Mouse (Mus musculus) kidney, postnatal 0 days (tissue): Measurements from ENCODE around the gene Mycbp2. TPM values are rescaled to one million over a fixed set of nuclear protein-coding genes. Genes with fewer than 3 reads are reported as not detected.

Experiments used
- ATAC-seq: fragments of 200-750 bp; cut with Nextera tagmentation; replicated peaks from 2 replicates; pipeline ENCODE4 v1.8.0; 2017; ENCODE audit warnings: low read depth, moderate number of reproducible peaks, moderate TSS enrichment, moderate library complexity; ENCODE audit not compliant: low FRiP score
- DNase-seq: peaks from one replicate; pipeline ENCODE4 v3.0.0-alpha.2; 2016; ENCODE audit warnings: low spot score
- H3K27ac ChIP-seq: fragments of 300-500 bp; sonication (generic); 2 replicates; pipeline ENCODE4 v1.5.1; 2014; ENCODE audit warnings: mild to moderate bottlenecking
- H3K27me3 ChIP-seq: fragments of 300-500 bp; sonication (generic); 2 replicates; pipeline ENCODE4 v1.6.1; 2014; ENCODE audit warnings: low read length, mixed read lengths; ENCODE audit not compliant: insufficient read depth
- H3K36me3 ChIP-seq: fragments of 300-500 bp; sonication (generic); 2 replicates; pipeline ENCODE4 v1.6.1; 2014; ENCODE audit warnings: low read length, mixed read lengths; ENCODE audit not compliant: insufficient read depth
- H3K4me1 ChIP-seq: fragments of 300-500 bp; sonication (generic); replicated peaks from 2 replicates; pipeline ENCODE4 v1.6.1; 2014; ENCODE audit warnings: antibody characterized with exemption, low read length, mixed read lengths; ENCODE audit not compliant: insufficient read depth
- H3K4me2 ChIP-seq: fragments of 300-500 bp; sonication (generic); 2 replicates; pipeline ENCODE4 v1.6.1; 2014; ENCODE audit warnings: mild to moderate bottlenecking, low read length, moderate library complexity, mixed read lengths
- H3K4me3 ChIP-seq: fragments of 300-500 bp; sonication (generic); replicated peaks from 2 replicates; pipeline ENCODE4 v1.5.1; 2014; ENCODE audit warnings: low read depth, low read length
- H3K9ac ChIP-seq: fragments of 300-500 bp; sonication (generic); 2 replicates; pipeline ENCODE4 v1.6.1; 2014; ENCODE audit warnings: low read depth, low read length
- H3K9me3 ChIP-seq: fragments of 300-500 bp; sonication (generic); replicated peaks from 2 replicates; pipeline ENCODE4 v1.6.1; 2016; ENCODE audit warnings: low read length, inconsistent platforms, mixed read lengths
- CTCF ChIP-seq: IDR thresholded peaks from 2 replicates; pipeline ENCODE4 v1.5.1; 2016; ENCODE audit warnings: antibody characterized with exemption, low read depth, mild to moderate bottlenecking, moderate library complexity
- WGBS: fragments of 180-500 bp; shearing (Covaris S2); extraction: QIAGEN DNeasy Blood & Tissue Kit; methylation state at CpG from one replicate; pipeline ENCODE4 v1.1.7; 2014; 5-methylcytosine and 5-hydroxymethylcytosine counted together
- polyA plus RNA-seq: library from polyadenylated mRNA; unstranded; fragments of >200 nt; fragmentation: Nextera tagmentation; extraction: Ambion mirVana; gene quantifications from 2 replicates; pipeline ENCODE4 v1.2.1, GENCODE M21; 2015

Mycbp2 gene
- polyA plus RNA-seq, 1 experiment from 2014 or later = 19.2 TPM

- H3K27ac ChIP-seq = 0 out of 2 replicates have a peak overlapping the region, but pooled peaks have one; percentile 88
- no peak for TF ChIP-seq CTCF
- ATAC-seq = no peak
Observed at GRCm38 (mm10) chr14:103345486-103345857, 1.1 kb downstream of the Mycbp2 start.

GRCm38 (mm10) chr14:103345011-103345410 is 1.6 kb downstream of the Mycbp2 start:
- Histone ChIP-seq H3K36me3 (no peaks in the 10 kb centered on the region), H3K27ac (no peak overlapping the region), H3K27me3 (no peaks in the 10 kb centered on the region), H3K4me3 (peak overlapping the region; percentile 87), H3K9ac (no peak overlapping the region), H3K4me1 (peaks cover 11% of the 10 kb centered on the region), H3K4me2 (peak overlapping the region; percentile 89), H3K9me3 (no peaks in the 10 kb centered on the region)
- DNase-seq (no peak), ATAC-seq (no peak)
- TF ChIP-seq CTCF = no peak
- WGBS = 43% methylated on average over 2 of the region's 2 CpGs

More at GRCm38 (mm10) chr14:103345486-103345857, 1.1 kb downstream of the Mycbp2 start:
- Histone ChIP-seq H3K4me3 (peak overlapping the region; percentile 87), H3K36me3 (no peaks in the 10 kb centered on the region), H3K4me1 (peaks cover 11% of the 10 kb centered on the region), H3K27me3 (no peaks in the 10 kb centered on the region), H3K9me3 (no peaks in the 10 kb centered on the region), H3K9ac (peak overlapping the region; percentile 80), H3K4me2 (peak overlapping the region; percentile 89)
- DNase-seq = peak; percentile 43
- 5% methylated on average over 6 of the region's 6 CpGs for WGBS

DNA sequence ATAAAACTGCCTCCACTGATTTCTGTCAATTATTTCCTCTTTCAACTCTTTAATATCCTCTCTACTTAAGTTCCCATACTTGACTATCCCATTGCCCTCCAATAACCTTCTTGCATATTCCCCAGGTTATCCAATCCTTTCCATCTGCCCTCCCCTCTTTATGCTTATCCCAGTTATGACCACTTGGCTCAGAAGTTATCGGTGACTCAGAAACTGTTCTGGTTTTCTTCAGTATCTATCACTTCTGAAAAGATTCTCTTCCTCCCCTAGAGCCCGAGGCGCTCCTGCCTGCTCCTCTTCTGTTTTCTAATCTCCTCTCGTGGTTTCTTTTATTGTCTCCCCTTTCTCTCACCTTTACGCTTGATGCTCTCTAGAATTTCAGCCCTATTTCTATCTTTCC is 2.8 kb downstream of the Mycbp2 start:
- no peak for TF ChIP-seq CTCF
- Histone ChIP-seq H3K36me3 (no peaks in the 10 kb centered on the region), H3K4me1 (peaks cover 11% of the 10 kb centered on the region), H3K27ac (no peak overlapping the region), H3K4me2 (no peak overlapping the region), H3K9me3 (no peaks in the 10 kb centered on the region), H3K27me3 (no peaks in the 10 kb centered on the region), H3K4me3 (no peak overlapping the region), H3K9ac (no peak overlapping the region)
- 71% methylated on average over 5 of the region's 5 CpGs for WGBS
- no peak for ATAC-seq
- DNase-seq = no peak

GRCm38 (mm10) chr14:103341385-103342294 is 5.0 kb downstream of the Mycbp2 start:
- WGBS = 75% methylated on average over 1 of the region's 1 CpGs
- Histone ChIP-seq H3K27me3 (no peaks in the 10 kb centered on the region), H3K9me3 (no peaks in the 10 kb centered on the region), H3K27ac (no peak overlapping the region), H3K4me2 (no peak overlapping the region), H3K36me3 (no peaks in the 10 kb centered on the region), H3K4me3 (no peak overlapping the region), H3K9ac (no peak overlapping the region), H3K4me1 (peaks cover 11% of the 10 kb centered on the region)
- DNase-seq (no peak), ATAC-seq (no peak)
- no peak for TF ChIP-seq CTCF

- no peak for DNase-seq
- Histone ChIP-seq H3K36me3 (peaks cover 12% of the 10 kb centered on the region; the same call in 1 of the 2 replicates), H3K4me1 (no peaks in the 10 kb centered on the region), H3K9me3 (no peaks in the 10 kb centered on the region), H3K4me3 (no peak overlapping the region), H3K27me3 (no peaks in the 10 kb centered on the region), H3K4me2 (no peak overlapping the region), H3K9ac (no peak overlapping the region), H3K27ac (no peak overlapping the region)
- WGBS = 94% methylated on average over 4 of the region's 4 CpGs
- ATAC-seq = no peak
- TF ChIP-seq CTCF = no peak
Observed at GRCm38 (mm10) chr14:103312926-103313325, 33.7 kb downstream of the Mycbp2 start.

DNA sequence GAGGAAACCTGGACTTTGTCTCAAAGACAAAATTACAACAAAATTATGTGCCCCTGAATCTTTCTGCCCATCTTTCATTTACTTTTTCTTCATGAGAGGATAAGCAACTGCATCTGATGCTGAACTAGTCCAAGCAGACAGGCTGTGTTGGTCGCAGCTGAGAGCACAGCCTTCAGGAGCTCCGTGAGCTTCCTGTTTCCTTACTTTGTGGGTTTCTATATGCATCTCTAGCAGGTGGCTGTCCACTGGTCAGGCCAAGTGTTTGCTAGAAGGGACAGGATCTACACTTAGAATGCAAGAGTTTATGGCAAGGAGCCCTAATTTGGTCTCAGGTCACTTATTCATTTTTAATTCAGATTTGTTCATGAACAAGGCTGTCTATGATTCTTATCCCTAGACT is 50.4 kb downstream of the Mycbp2 start:
- TF ChIP-seq CTCF = no peak
- Histone ChIP-seq H3K4me1 (no peaks in the 10 kb centered on the region), H3K4me2 (no peak overlapping the region), H3K9me3 (no peaks in the 10 kb centered on the region), H3K27me3 (no peaks in the 10 kb centered on the region), H3K9ac (no peak overlapping the region), H3K4me3 (no peak overlapping the region), H3K27ac (no peak overlapping the region), H3K36me3 (peaks cover 19% of the 10 kb centered on the region)
- ATAC-seq (no peak), DNase-seq (no peak)
- 92% methylated on average over 2 of the region's 2 CpGs for WGBS
